Mouse (Mus musculus) liver, embryonic 14.5 days (tissue): ENCODE data around the gene Elovl1. TPM values are rescaled to one million over a fixed set of nuclear protein-coding genes. Genes with fewer than 3 reads are reported as not detected.
A peak's percentile ranks its signal among the peaks of the same experiment; 100 is the strongest.

ENCODE experiments used
- ATAC-seq: fragments of 200-750 bp; cut with Nextera tagmentation; 2 replicates; pipeline ENCODE4 v1.8.0; 2017; ENCODE audit warnings: moderate number of reproducible peaks, mild to moderate bottlenecking, moderate library complexity; ENCODE audit not compliant: insufficient read depth
- DNase-seq, 3 experiments: peaks; one replicate each; pipeline ENCODE4 v3.0.0-alpha.2; 2012 to 2013; ENCODE audit warnings: low read depth in 3 of 3, low spot score in 3 of 3
- H3K27ac ChIP-seq: fragments of 300-500 bp; sonication (generic); 2 replicates; pipeline ENCODE4 v1.5.1; 2014; ENCODE audit warnings: moderate library complexity, mild to moderate bottlenecking, control low read depth, inconsistent platforms
- H3K27me3 ChIP-seq: fragments of 300-500 bp; sonication (generic); 2 replicates; pipeline ENCODE4 v1.6.1; 2014; ENCODE audit warnings: mild to moderate bottlenecking, low read length, moderate library complexity; ENCODE audit not compliant: control insufficient read depth, insufficient read depth
- H3K36me3 ChIP-seq: fragments of 300-500 bp; sonication (generic); replicated peaks from 2 replicates; pipeline ENCODE4 v1.6.1; 2014; ENCODE audit warnings: low read depth; ENCODE audit not compliant: control insufficient read depth, insufficient read depth
- H3K4me1 ChIP-seq, 2 experiments: fragments of 200-500 bp in 1 of 2; fragments of 300-500 bp in 1 of 2; sonication (generic) in 1 of 2; replicated peaks; 2 replicates each; pipeline ENCODE4 v1.6.1; 2012 to 2014; ENCODE audit warnings: antibody characterized with exemption in 1 of 2, inconsistent platforms in 1 of 2, low read length in 1 of 2; ENCODE audit not compliant: control insufficient read depth in 2 of 2, insufficient read depth in 2 of 2
- H3K4me2 ChIP-seq: fragments of 300-500 bp; sonication (generic); 2 replicates; pipeline ENCODE4 v1.6.1; 2014; ENCODE audit warnings: low read depth, mild to moderate bottlenecking, control low read depth, moderate library complexity
- H3K4me3 ChIP-seq, 2 experiments: fragments of 200-500 bp in 1 of 2; fragments of 300-500 bp in 1 of 2; sonication (generic) in 1 of 2; 2 replicates each; pipeline ENCODE4 v1.5.1; 2012 to 2014; ENCODE audit warnings: low read depth in 2 of 2, low read length in 2 of 2, mild to moderate bottlenecking in 2 of 2, control low read depth in 1 of 2, inconsistent platforms in 1 of 2, moderate library complexity in 1 of 2; ENCODE audit not compliant: insufficient read depth in 1 of 2
- H3K9ac ChIP-seq: fragments of 300-500 bp; sonication (generic); replicated peaks from 2 replicates; pipeline ENCODE4 v1.6.1; 2014; ENCODE audit warnings: mild to moderate bottlenecking, control low read depth, moderate library complexity
- H3K9me3 ChIP-seq: fragments of 300-500 bp; sonication (generic); 2 replicates; pipeline ENCODE4 v1.6.1; 2016; ENCODE audit warnings: low read length, mixed read lengths; ENCODE audit not compliant: control insufficient read depth
- CTCF ChIP-seq: IDR thresholded peaks from 2 replicates; pipeline ENCODE4 v1.5.1; 2016; ENCODE audit warnings: antibody characterized with exemption, low read depth, control low read depth
- EP300 ChIP-seq: IDR thresholded peaks from 2 replicates; pipeline ENCODE4 v1.6.1; 2016; ENCODE audit warnings: antibody characterized with exemption, low read depth
- WGBS: fragments of 180-500 bp; shearing (Covaris S2); extraction: QIAGEN DNeasy Blood & Tissue Kit; methylation state at CpG from one replicate; pipeline ENCODE4 v1.1.7; 2014; ENCODE audit not compliant: insufficient replicate concordance; 5-methylcytosine and 5-hydroxymethylcytosine counted together
- polyA plus RNA-seq, 2 experiments: library from polyadenylated mRNA; depleted of rRNA in 1 of 2; stranded (reverse) in 1 of 2; unstranded in 1 of 2; fragments of >200 nt; fragmentation: Nextera tagmentation in 1 of 2; extraction: Ambion mirVana in 1 of 2; gene quantifications; 2 replicates each; pipeline versions ENCODE4 v1.2.1 to v1.2.3; 2012 to 2014

The Elovl1 gene
- polyA plus RNA-seq, 2 experiments: 88.0 to 88.1 TPM

DNA sequence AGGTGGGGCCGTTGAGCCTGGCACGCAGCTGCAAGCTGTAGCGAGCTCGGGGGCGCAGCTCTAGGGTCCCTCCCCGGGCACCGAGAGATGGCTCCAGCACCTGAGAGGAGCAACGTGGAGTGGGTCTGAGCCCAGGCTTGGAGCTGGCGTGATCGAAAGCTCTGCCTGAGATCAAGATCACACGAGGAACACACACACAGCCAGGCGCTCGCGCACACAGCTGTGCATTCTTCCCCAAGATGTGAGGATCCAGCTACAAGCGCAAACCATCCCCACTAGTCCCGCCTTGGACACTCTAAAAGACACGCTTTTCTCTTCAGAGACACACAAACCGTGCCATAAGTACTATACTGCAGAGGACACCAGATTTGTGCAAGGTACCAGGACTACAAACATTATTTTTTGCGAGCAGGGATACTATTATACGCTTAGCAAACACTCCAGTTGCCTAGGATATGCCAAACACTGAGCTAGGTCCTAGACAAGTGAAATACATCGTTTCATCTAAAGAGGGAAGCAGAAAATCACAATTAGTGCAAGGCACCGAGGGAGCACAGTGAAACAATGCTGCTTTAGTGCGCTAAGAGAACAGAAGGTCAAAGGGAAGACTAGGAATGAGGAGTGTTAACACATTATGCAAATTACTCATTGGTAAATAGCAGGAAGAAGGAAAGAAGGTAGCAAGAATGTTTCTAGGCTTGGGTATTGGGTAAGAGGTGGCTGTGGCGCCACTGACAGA is 18.7 kb downstream of the Elovl1 start:
- no peaks in the 10 kb centered on the region for H3K4me1 ChIP-seq
- H3K9me3 ChIP-seq: no peaks in the 10 kb centered on the region
- H3K4me3 ChIP-seq: peak overlapping the region in 1 of 2 experiments; percentile 4; a peak in 1 of 4 replicates
- no peak for TF ChIP-seq EP300
- no peak for TF ChIP-seq CTCF
- no peaks in the 10 kb centered on the region for H3K36me3 ChIP-seq
- no peak overlapping the region for H3K27ac ChIP-seq
- DNase-seq (no peak), ATAC-seq (no peak)
- peak overlapping the region; percentile 44 for H3K4me2 ChIP-seq
- H3K9ac ChIP-seq: no peak overlapping the region
- 63% methylated on average over 24 of the region's 24 CpGs for WGBS
- H3K27me3 ChIP-seq: no peaks in the 10 kb centered on the region

DNA sequence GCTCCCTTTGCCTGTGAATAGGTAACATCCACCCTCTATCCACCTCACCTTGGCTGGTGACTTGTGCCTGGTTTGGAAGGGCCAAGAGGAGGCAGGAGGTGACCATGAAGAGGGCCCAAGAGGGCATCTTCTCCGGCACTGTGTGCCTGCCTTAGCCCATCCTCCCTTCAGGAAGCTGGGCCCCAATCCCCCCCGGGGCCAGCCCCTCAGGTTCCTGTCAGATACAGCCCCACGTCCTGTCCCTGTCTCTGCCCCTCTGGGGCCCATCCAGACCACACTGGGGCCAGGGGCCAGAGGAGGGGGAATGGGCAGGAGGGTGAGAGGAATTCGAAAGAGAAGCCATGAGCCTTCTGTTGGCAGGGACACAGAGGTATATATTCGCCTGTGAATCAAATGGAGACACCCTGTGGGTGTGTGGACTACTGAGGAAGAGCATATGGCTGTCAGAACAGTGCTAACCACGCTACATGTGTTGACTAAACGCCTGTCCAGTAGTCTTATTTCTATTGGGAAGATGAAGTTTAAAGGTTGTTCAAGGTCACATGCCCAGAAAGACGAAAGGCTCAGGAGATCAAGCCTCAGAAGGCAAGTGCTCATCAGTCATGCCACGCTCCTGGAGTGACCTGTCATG is 29.6 kb downstream of the Elovl1 start, which contains the start of gene Mpl:
Gene Mpl (minus strand): TSS at position 169 of the 631 bp plus-strand sequence.
- no peak for ATAC-seq
- WGBS: 21% methylated on average over 9 of the region's 9 CpGs
- H3K9me3 ChIP-seq: no peaks in the 10 kb centered on the region
- H3K9ac ChIP-seq: no peak within 1 kb of the TSS
- no peaks in the 10 kb centered on the region for H3K4me1 ChIP-seq
- TF ChIP-seq CTCF (no peak), EP300 (no peak)
- no peak for DNase-seq
- H3K36me3 ChIP-seq: no peaks in the 10 kb centered on the region
- no peak within 1 kb of the TSS for H3K4me3 ChIP-seq
- H3K27me3 ChIP-seq: no peaks in the 10 kb centered on the region
- no peak within 1 kb of the TSS for H3K4me2 ChIP-seq
- no peak within 1 kb of the TSS for H3K27ac ChIP-seq

DNA sequence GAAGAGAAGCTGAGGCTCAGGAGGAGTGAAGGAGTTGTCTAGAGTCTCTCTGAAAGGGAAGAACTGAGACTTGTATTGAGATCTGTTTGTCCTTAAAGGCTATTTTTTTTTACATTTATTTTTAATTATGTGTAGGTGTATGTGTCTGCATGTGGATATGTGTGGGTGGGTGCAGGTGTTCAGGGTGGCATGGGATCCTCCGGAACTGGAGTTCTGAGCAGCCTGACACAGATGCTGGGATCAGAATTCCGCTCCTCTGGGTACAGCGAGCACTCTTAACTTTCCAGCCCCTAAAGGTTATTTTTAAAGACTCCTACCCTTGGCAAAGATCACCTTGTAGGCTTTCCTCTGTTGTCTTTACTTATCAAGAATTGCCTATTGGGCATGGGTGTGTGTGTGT is 37.1 kb downstream of the Elovl1 start:
- H3K4me2 ChIP-seq: no peak overlapping the region
- H3K9ac ChIP-seq: no peak overlapping the region
- ATAC-seq: no peak
- no peak overlapping the region for H3K4me3 ChIP-seq
- H3K4me1 ChIP-seq: peaks cover 0 to 4% of the 10 kb centered on the region in 2 experiments; a peak in 2 of 4 replicates
- no peaks in the 10 kb centered on the region for H3K36me3 ChIP-seq
- no peaks in the 10 kb centered on the region for H3K27me3 ChIP-seq
- TF ChIP-seq CTCF (no peak), EP300 (no peak)
- 74% methylated on average over 3 of the region's 3 CpGs for WGBS
- no peaks in the 10 kb centered on the region for H3K9me3 ChIP-seq
- DNase-seq: no peak
- no peak overlapping the region for H3K27ac ChIP-seq

DNA sequence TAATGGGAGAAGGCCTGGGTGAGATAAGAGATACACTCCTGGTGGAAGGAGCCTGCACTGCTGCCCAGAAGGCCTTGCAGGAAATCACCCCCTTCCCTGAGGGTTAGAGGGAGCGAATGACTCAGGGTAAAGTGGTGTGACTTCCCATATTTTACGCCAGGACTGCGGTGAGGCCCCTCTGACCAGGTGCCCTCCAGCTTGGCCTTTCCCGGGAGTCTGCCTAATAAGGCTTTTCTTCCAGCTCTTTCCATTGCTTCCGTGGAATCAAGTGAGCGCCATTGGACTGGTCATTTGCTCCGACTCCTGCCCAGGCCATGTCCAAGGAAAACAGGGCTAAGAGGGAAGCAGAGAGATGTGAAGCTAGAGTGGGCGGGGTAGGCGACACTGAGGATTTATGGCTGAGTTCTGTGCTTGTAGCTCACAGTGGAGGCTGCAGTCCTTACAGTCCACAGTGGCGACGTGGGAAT is 37.8 kb downstream of the Elovl1 start:
- no peak overlapping the region for H3K4me3 ChIP-seq
- 25% methylated on average over 11 of the region's 11 CpGs for WGBS
- no peak for DNase-seq

DNA sequence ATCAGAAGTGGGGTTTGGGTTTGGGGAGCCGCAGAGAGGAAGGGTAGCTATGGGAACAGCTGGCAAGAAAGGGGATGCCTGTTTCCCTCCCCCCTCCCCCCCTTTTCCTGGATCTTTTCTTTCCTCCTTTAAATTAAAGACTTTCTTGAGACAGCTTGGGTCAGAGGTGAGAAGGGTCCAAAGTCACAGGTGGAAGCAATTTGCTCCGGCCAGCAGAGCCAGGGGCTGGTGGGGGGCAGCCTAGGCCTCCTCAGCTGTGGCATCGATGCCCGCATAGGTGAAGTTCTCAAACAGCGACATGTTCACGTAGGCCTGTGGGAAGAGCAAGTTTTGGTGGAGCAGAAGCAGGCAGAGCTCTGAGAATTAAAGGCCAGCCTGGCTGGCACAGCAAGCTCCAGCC is 43.4 kb downstream of the Elovl1 start:
- no peak overlapping the region for H3K27ac ChIP-seq
- TF ChIP-seq EP300 (no peak), CTCF (no peak)

More for the DNA sequence above, 37.8 kb downstream of the Elovl1 start:
- peaks cover 0 to 4% of the 10 kb centered on the region in 2 experiments; a peak in 2 of 4 replicates for H3K4me1 ChIP-seq
- H3K9ac ChIP-seq: no peak overlapping the region
- peak; percentile 52 for ATAC-seq
- TF ChIP-seq EP300 (no peak), CTCF (no peak)
- no peak overlapping the region for H3K27ac ChIP-seq
- H3K4me2 ChIP-seq: no peak overlapping the region
- no peaks in the 10 kb centered on the region for H3K9me3 ChIP-seq
- H3K36me3 ChIP-seq: no peaks in the 10 kb centered on the region
- H3K27me3 ChIP-seq: no peaks in the 10 kb centered on the region

More for the DNA sequence above, 43.4 kb downstream of the Elovl1 start:
- ATAC-seq (no peak), DNase-seq (no peak)
- Histone ChIP-seq H3K4me3 (no peak overlapping the region), H3K4me1 (no peaks in the 10 kb centered on the region), H3K36me3 (no peaks in the 10 kb centered on the region), H3K4me2 (no peak overlapping the region), H3K9me3 (no peaks in the 10 kb centered on the region), H3K9ac (no peak overlapping the region), H3K27me3 (no peaks in the 10 kb centered on the region)
- 71% methylated on average over 6 of the region's 6 CpGs for whole genome bisulfite sequencing
